Mouse (Mus musculus) megakaryocyte, embryonic 14.5 days (primary cell): ENCODE data around the gene L1cam.

Source experiments
- FLI1 ChIP-seq: IDR thresholded peaks from 2 replicates; pipeline ENCODE4 v1.6.1; 2012; ENCODE audit warnings: low read length, inconsistent platforms, mixed read lengths
- GATA1 ChIP-seq: IDR thresholded peaks from 3 replicates; pipeline ENCODE4 v1.6.1; 2012; ENCODE audit warnings: mixed read lengths, low read length, inconsistent platforms, borderline replicate concordance

DNA sequence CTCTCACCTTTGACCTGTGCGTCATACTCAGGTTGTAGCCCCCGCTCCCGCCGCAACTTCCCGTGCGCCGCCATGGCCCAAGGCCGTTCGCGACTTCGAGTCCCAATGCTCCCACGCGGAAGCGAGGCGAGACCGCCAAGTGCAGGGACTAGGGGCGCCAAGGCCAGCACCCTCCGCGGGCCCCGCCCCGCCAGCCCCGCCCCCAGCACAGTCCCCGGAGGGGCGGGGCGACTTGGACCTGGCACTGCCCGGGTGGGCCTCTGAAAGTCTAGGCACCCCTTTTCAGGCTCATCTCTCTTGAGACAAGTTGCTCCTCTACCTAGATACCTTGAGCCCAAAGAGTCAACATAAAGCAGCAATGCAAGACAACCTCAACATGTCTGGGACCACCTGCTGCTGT lies 15.3 kb upstream of the L1cam start:
- TF ChIP-seq GATA1 (no peak), FLI1 (no peak)
